Mouse (Mus musculus) small intestine, adult 10 weeks (tissue): ENCODE data around the gene Gm21962. TPM values are rescaled to one million over a fixed set of nuclear protein-coding genes. Genes with fewer than 3 reads are reported as not detected.

ENCODE experiments used
- polyA plus RNA-seq: library from polyadenylated mRNA; stranded (reverse); fragments of 350-450 nt; fragmentation: Illumina TruSeq; extraction: RNeasy Lipid Tissue Mini Kit (QIAGEN cat#74804); gene quantifications from one replicate; pipeline ENCODE4 v1.2.3, GENCODE M21; 2014; ENCODE audit warnings: low replicate concordance

Gene Gm21962
- polyA plus RNA-seq, result not detected

DNA sequence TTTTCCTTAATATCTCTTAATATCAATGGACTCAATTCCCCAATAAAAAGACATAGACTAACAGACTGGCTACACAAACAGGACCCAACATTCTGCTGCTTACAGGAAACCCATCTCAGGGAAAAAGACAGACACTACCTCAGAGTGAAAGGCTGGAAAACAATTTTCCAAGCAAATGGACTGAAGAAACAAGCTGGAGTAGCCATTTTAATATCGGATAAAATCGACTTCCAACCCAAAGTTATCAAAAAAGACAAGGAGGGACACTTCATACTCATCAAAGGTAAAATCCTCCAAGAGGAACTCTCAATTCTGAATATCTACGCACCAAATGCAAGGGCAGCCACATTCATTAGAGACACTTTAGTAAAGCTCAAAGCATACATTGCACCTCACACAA, at the start of gene Gm21962:
TSS of gene Gm21962 (plus strand) at position 301 of the 400 bp plus-strand sequence.

Other genes with a start within 250 kb of the Gm21962 start
- gene Ddit4l, start 49.9 kb upstream of the Gm21962 start, polyA plus RNA-seq, result 2.6 TPM
- 598 TPM for gene H2afz, start 193.0 kb downstream of the Gm21962 start, polyA plus RNA-seq
- 17.3 TPM for gene Dnajb14, start 196.2 kb downstream of the Gm21962 start, polyA plus RNA-seq
- 52.2 TPM for gene Lamtor3, start 247.0 kb downstream of the Gm21962 start, polyA plus RNA-seq